Mouse (Mus musculus): ENCODE results near the gene Insc.
A peak's percentile ranks its signal among the peaks of the same experiment; 100 is the strongest.
"Not testable (repeated sequence)": the region's sequence is repeated elsewhere in the genome, so short reads cannot be mapped to it uniquely, and the experiment has no call there.

Gene Insc

DNA sequence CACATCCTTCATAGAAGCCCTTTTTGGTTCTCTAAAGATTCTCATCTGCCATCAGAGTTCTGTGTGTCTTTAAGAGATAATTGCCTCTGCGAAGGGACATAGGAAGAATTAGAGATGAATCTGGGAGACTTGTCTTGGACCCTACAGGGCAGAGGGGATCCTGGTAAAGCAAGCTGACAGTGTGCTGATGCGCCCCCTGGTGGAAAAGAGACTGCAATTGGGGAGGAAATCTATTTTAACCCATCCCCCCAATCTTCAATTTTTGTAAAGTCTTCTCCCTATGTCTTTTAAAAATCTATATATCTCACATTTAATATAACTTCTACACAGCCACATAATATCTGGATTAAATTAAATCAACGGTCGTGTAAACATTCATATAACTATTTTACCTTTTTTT is 13.8 kb upstream of the Insc start:
- not testable (repeated sequence) for H3K4me3 ChIP-seq (replicated peaks; ENCODE audit: low read length); H3K27me3 ChIP-seq (ENCODE audit: insufficient read depth, low read length); H3K36me3 ChIP-seq (ENCODE audit: insufficient read depth, low read length); H3K9me3 ChIP-seq (ENCODE audit: low read length)
- TF ChIP-seq CTCF (conservative IDR thresholded peaks at IDR 0.05; ENCODE audit: low read length) = peak; percentile 51
- H3K4me1 ChIP-seq (replicated peaks; ENCODE audit: low read depth, low read length) = peaks cover 27% of the 10 kb centered on the region

DNA sequence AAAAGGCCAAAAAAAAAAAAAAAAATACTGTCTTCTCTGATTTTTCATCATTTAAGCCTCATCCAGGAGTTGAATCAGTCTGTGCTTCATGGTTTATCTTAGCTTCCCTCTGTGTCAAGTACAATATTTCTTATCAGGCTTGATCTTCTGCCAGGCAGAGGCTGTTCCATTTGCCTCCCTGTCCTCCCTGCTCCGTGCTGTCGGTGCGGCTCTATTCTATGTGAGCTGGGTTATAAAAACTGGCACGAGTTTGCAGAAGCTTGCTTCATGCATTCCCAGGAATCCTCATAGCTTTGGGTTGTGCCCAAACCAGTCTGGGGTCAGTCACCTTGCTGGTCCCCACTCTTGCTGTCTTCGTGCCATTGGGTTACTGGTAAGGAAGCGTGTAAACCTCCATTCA is 12.3 kb upstream of the Insc start:
- no peaks in the 10 kb centered on the region for H3K27me3 ChIP-seq (ENCODE audit: insufficient read depth, low read length)
- TF ChIP-seq CTCF (conservative IDR thresholded peaks at IDR 0.05; ENCODE audit: low read length) (no peak), POU5F1 (IDR thresholded peaks at IDR 0.05; ENCODE audit: borderline replicate concordance, low read length) (no peak)
- H3K4me3 ChIP-seq (replicated peaks; ENCODE audit: low read length) = no peak overlapping the region
- H3K4me1 ChIP-seq (replicated peaks; ENCODE audit: low read depth, low read length) = peaks cover 31% of the 10 kb centered on the region
- no peaks in the 10 kb centered on the region for H3K36me3 ChIP-seq (ENCODE audit: insufficient read depth, low read length)
- no peaks in the 10 kb centered on the region for H3K9me3 ChIP-seq (ENCODE audit: low read length)

DNA sequence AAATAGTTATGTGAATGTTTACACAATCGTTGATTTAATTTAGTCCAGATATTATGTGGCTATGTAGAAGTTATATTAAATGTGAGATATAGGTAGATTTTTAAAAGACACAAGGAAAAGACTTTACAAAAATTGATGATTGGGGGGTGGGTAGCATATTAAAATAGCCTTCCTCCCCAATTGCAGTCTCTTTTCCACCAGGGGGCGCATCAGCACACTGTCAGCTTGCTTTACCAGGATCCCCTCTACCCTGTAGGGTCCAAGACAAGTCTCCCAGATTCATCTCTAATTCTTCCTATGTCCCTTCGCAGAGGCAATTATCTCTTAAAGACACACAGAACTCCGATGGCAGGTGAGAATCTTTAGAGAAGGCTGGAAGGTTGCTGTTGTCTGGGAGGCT is 11.8 kb upstream of the Insc start:
- H3K4me1 ChIP-seq (replicated peaks; ENCODE audit: low read depth, low read length) = peaks cover 36% of the 10 kb centered on the region
- not testable (repeated sequence) for H3K36me3 ChIP-seq (ENCODE audit: insufficient read depth, low read length); H3K4me3 ChIP-seq (replicated peaks; ENCODE audit: low read length); H3K9me3 ChIP-seq (ENCODE audit: low read length); H3K27me3 ChIP-seq (ENCODE audit: insufficient read depth, low read length)
- peak; percentile 71 for TF ChIP-seq CTCF (conservative IDR thresholded peaks at IDR 0.05; ENCODE audit: low read length)

DNA sequence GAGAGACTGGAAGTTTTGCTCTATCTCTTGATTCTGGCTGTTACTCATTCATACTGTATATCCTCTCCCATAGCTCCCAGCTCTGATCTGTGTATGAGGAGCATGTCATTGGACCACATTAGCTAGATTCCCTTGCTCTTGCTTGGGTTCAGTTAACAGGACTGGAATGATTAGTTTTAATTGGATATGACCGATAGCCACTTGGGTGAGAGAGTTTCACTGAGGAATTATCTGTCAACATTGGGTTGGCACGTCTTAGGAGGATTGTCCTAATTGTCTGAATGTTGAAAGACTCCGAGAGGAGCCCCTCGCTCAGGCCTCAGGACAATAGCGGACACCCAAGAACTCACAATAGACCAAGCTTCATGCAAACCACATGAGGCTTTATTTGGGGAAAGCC is 7.2 kb upstream of the Insc start:
- TF ChIP-seq NANOG (IDR thresholded peaks at IDR 0.05; ENCODE audit: borderline replicate concordance, low read length) = no peak
- no peaks in the 10 kb centered on the region for H3K36me3 ChIP-seq (ENCODE audit: insufficient read depth, low read length)
- no peaks in the 10 kb centered on the region for H3K27me3 ChIP-seq (ENCODE audit: insufficient read depth, low read length)
- no peak overlapping the region for H3K4me3 ChIP-seq (replicated peaks; ENCODE audit: low read length)
- H3K4me1 ChIP-seq (replicated peaks; ENCODE audit: low read depth, low read length) = peaks cover 51% of the 10 kb centered on the region
- no peaks in the 10 kb centered on the region for H3K9me3 ChIP-seq (ENCODE audit: low read length)

DNA sequence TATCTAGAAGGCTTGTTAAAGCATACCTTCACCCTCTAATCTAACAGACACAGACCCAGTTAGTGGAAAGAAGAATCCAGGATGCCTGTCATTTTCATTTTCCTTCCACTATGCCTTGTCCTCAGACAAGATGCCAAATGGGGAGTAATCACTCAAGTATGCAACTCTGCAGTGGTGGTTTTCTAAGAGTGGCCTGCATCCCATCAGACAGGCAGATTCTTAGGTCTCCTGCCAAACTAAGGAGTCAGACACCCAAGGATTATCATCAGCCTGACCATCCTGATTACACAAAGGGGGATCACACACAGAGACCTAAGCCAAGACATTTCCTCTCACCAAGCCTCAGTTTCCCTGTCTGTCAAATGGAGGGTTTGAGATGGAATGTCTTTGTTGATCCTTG is 5.3 kb upstream of the Insc start:
- Histone ChIP-seq H3K4me1 (replicated peaks; ENCODE audit: low read depth, low read length) (peaks cover 67% of the 10 kb centered on the region), H3K4me3 (replicated peaks; ENCODE audit: low read length) (no peak overlapping the region; the same call in 1 of the 2 replicates), H3K36me3 (ENCODE audit: insufficient read depth, low read length) (no peaks in the 10 kb centered on the region), H3K9me3 (ENCODE audit: low read length) (no peaks in the 10 kb centered on the region), H3K27me3 (ENCODE audit: insufficient read depth, low read length) (no peaks in the 10 kb centered on the region)
- no peak for TF ChIP-seq POU5F1 (IDR thresholded peaks at IDR 0.05; ENCODE audit: borderline replicate concordance, low read length)

DNA sequence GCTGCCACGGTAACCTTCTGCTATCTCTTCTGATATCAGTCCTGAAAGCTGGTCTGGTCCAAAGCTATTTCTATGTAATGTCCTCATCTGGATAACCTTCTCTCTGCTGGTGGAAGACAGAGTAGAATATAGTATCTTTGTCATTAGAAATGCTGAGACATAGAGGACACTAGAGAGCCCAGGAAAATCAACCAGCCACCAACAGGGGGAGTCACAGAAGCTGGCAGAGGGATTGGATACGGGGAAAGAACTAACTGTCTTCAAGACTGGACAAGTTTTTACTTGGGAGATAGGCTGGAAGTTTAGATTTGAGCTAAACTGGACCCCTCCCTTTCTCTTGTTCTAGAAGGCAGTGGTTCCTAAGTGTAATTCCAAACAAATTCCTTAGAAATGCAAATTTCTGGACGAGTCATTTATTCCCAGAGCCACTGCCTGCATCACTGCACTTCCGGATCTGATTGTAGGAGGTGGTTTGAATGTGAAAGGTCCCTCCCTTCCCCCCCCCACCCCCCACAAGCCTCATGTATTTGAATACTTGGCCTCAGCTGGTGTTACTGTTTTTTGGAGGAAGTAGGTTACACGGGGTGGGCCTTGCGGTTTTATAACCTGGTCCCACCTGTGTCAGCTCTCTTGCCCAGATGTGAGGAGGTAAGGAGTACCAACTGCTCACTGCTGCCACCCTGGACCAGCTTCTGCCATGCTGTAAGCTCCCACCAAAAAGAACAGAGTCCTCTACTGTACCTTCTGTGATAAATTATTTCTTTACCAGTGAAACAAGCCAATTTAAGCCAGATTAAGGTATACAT is 2.9 kb upstream of the Insc start:
- TF ChIP-seq CTCF (conservative IDR thresholded peaks at IDR 0.05; ENCODE audit: low read length) (peak; percentile 38), NANOG (IDR thresholded peaks at IDR 0.05; ENCODE audit: borderline replicate concordance, low read length) (no peak)
- H3K4me1 ChIP-seq (replicated peaks; ENCODE audit: low read depth, low read length) = peaks cover 88% of the 10 kb centered on the region
- peaks cover 10% of the 10 kb centered on the region for H3K27me3 ChIP-seq (ENCODE audit: insufficient read depth, low read length)
- no peaks in the 10 kb centered on the region for H3K36me3 ChIP-seq (ENCODE audit: insufficient read depth, low read length)
- no peaks in the 10 kb centered on the region for H3K9me3 ChIP-seq (ENCODE audit: low read length)
- H3K4me3 ChIP-seq (replicated peaks; ENCODE audit: low read length) = peak overlapping the region; percentile 15; the same call in 1 of the 2 replicates

DNA sequence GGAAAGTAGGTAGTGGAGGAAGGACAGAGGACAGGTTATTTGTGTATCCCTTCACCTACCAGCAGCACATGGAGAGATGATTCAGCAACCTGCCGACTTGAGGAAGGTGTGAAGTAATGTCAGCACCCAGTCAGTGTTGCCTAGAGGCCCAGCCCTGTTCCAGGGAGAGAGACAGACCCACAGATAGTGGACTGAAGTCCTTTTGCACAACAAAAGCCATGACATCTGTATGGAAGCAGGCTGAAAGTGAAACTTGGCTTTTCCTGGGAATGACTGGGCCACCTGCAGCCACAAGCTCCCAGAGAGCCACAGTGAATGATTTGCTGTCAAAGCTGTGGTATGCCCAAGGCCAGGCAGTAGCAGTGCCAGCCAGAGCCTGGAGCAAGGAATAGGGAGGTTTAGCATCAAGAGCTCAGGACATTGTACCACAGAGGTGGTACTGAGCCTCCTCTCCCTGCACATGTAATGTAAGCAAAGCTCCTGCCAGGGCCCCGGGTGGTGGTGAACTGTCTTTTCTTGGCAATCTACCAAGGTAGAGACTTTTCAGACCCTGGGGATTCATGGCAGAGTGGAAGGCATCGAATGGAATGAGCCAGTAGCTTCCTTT is 1.2 kb downstream of the Insc start:
- Histone ChIP-seq H3K4me3 (replicated peaks; ENCODE audit: low read length) (peak overlapping the region; percentile 71; the same call in 1 of the 2 replicates), H3K36me3 (ENCODE audit: insufficient read depth, low read length) (no peaks in the 10 kb centered on the region), H3K27me3 (ENCODE audit: insufficient read depth, low read length) (peaks cover 41% of the 10 kb centered on the region), H3K9me3 (ENCODE audit: low read length) (no peaks in the 10 kb centered on the region), H3K4me1 (replicated peaks; ENCODE audit: low read depth, low read length) (peaks cover 63% of the 10 kb centered on the region)
- TF ChIP-seq NANOG (IDR thresholded peaks at IDR 0.05; ENCODE audit: borderline replicate concordance, low read length) (no peak), CTCF (conservative IDR thresholded peaks at IDR 0.05; ENCODE audit: low read length) (no peak), POU5F1 (IDR thresholded peaks at IDR 0.05; ENCODE audit: borderline replicate concordance, low read length) (no peak)

DNA sequence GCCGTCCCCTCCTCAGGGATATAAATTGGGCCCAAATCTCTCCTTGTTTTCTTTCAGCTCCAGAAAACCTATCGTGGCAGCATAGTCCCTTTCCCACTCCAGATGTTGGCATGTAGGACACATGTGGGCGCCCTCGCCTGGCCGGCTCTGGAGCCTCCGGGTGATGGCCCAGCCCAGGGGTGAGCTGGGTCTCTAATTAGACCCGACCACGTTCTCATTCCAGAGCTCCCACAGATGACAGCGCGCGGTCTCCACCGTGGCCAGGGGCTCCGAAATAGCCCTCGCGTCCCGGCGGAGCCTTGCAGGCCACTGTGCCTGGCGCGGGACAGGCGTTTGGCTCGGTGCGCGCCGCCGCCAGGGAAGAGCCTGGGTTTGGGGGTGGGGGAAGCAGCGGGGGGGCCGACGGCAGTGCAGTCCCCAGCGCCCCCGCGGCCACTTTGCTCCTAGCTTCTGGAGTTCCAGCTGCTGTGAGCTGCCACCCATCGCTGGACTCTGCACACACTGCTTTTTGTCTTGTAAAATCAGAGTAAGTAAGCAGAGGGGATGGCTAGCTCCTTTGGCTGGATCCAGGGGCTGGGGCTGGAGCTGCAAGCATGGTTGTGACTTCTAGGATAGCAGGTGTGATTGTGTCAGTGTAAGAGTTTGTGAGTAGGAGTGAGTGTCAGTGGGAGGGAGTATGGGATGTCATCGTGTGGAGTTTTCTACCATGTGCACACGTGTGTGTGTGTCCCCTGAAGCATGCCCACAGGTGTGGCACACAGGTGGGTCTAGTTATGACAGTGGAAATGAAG is 2.2 kb downstream of the Insc start:
- peaks cover 56% of the 10 kb centered on the region for H3K4me1 ChIP-seq (replicated peaks; ENCODE audit: low read depth, low read length)
- peak overlapping the region; percentile 71 for H3K4me3 ChIP-seq (replicated peaks; ENCODE audit: low read length)
- peaks cover 44% of the 10 kb centered on the region for H3K27me3 ChIP-seq (ENCODE audit: insufficient read depth, low read length)
- no peaks in the 10 kb centered on the region for H3K9me3 ChIP-seq (ENCODE audit: low read length)
- H3K36me3 ChIP-seq (ENCODE audit: insufficient read depth, low read length) = no peaks in the 10 kb centered on the region
- no peak for TF ChIP-seq CTCF (conservative IDR thresholded peaks at IDR 0.05; ENCODE audit: low read length)
- no peak for TF ChIP-seq POU5F1 (IDR thresholded peaks at IDR 0.05; ENCODE audit: borderline replicate concordance, low read length)
- no peak for TF ChIP-seq NANOG (IDR thresholded peaks at IDR 0.05; ENCODE audit: borderline replicate concordance, low read length)

DNA sequence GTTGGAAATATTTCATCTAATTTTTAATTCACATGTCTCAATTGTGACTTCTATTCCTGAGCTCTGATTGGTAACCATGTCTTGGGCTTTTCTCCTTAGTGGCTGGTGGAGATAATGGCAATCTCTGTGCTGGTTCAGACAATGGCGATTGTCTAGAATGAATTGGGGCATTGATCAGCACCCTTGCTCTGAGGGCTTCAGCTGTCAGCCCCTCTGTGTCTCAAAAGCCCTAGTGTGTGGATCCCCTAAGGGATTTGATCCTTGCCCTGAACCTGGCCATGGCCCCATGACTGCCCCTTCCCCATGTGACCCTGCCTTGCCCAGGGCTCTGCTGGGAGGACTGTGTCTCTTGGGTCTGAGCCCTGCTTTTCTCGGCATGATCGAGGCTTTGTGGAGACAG is 4.1 kb downstream of the Insc start:
- H3K9me3 ChIP-seq (ENCODE audit: low read length) = no peaks in the 10 kb centered on the region
- no peaks in the 10 kb centered on the region for H3K36me3 ChIP-seq (ENCODE audit: insufficient read depth, low read length)
- TF ChIP-seq NANOG (IDR thresholded peaks at IDR 0.05; ENCODE audit: borderline replicate concordance, low read length) = no peak
- peaks cover 39% of the 10 kb centered on the region for H3K4me1 ChIP-seq (replicated peaks; ENCODE audit: low read depth, low read length)
- H3K4me3 ChIP-seq (replicated peaks; ENCODE audit: low read length) = no peak overlapping the region
- peaks cover 44% of the 10 kb centered on the region for H3K27me3 ChIP-seq (ENCODE audit: insufficient read depth, low read length)
